Mouse (Mus musculus) neutrophil, adult 5-6 weeks (primary cell): ENCODE measurements around the gene Nadk. TPM values are rescaled to one million over a fixed set of nuclear protein-coding genes. Genes with fewer than 3 reads are reported as not detected.

ENCODE experiments used
- total RNA-seq: library from RNA; stranded (forward); fragments of 200-1000 nt; gene quantifications from 2 replicates; pipeline ENCODE4 v1.2.3, GENCODE M21; 2017

Nadk gene
- total RNA-seq, 1 experiment from 2014 or later: 281 TPM

Other genes starting within 250 kb of the Nadk start
- gene Prkcz, start 201.0 kb upstream of the Nadk start, total RNA-seq: 0.58 and 4.3 TPM in 2 replicates
- gene Gabrd, start 164.3 kb upstream of the Nadk start, total RNA-seq: not detected in 2 replicates
- 1.5 and 3.8 TPM in 2 replicates for gene Cfap74, start 153.2 kb upstream of the Nadk start, total RNA-seq
- not detected in 2 replicates for gene Tmem52, start 93.3 kb upstream of the Nadk start, total RNA-seq
- gene Gnb1, start 71.0 kb upstream of the Nadk start, total RNA-seq: 120 and 143 TPM in 2 replicates
- gene Slc35e2, start 39.0 kb downstream of the Nadk start, total RNA-seq: 10.0 and 11.3 TPM in 2 replicates
- 135 and 137 TPM in 2 replicates for gene Cdk11b, start 62.5 kb downstream of the Nadk start, total RNA-seq
- gene Gm10563, start 83.0 kb downstream of the Nadk start, total RNA-seq: not detected in 2 replicates
- gene Mmp23, start 91.0 kb downstream of the Nadk start, total RNA-seq: 0.74 and 0.93 TPM in 2 replicates
- gene Mib2, start 106.8 kb downstream of the Nadk start, total RNA-seq: 37.0 and 38.5 TPM in 2 replicates
- gene Fndc10, start 132.0 kb downstream of the Nadk start, total RNA-seq: 0.23 and 0.37 TPM in 2 replicates
- gene Ssu72, start 142.4 kb downstream of the Nadk start, total RNA-seq: 148 and 173 TPM in 2 replicates
- 0.12 and 0.61 TPM in 2 replicates for gene Tmem240, start 172.4 kb downstream of the Nadk start, total RNA-seq
- 41.5 and 55.2 TPM in 2 replicates for gene Atad3a, start 198.7 kb downstream of the Nadk start, total RNA-seq
- 0.12 and 0.37 TPM in 2 replicates for gene Vwa1, start 212.3 kb downstream of the Nadk start, total RNA-seq
- gene Tmem88b, start 223.5 kb downstream of the Nadk start, total RNA-seq: 0.12 TPM in 1 of 2 replicates, not detected in the other
- not detected in 2 replicates for gene Ankrd65, start 228.1 kb downstream of the Nadk start, total RNA-seq
- 30.4 and 33.5 TPM in 2 replicates for gene Mrpl20, start 240.5 kb downstream of the Nadk start, total RNA-seq